Mouse (Mus musculus) CH12.LX (cell line): ENCODE data around the gene Zdhhc4. TPM values are rescaled to one million over a fixed set of nuclear protein-coding genes. Genes with fewer than 3 reads are reported as not detected.

Experiments used
- DNase-seq: peaks from one replicate; pipeline ENCODE4 v3.0.0-alpha.2; 2013; ENCODE audit errors: extremely low read depth
- H3K27ac ChIP-seq: 2 replicates; pipeline ENCODE4 v1.5.1; 2012; ENCODE audit warnings: low read depth, mild to moderate bottlenecking, control low read depth, moderate library complexity; ENCODE audit not compliant: insufficient read depth
- H3K27me3 ChIP-seq: replicated peaks from 2 replicates; pipeline ENCODE3; 2012; ENCODE audit warnings: inconsistent platforms
- H3K36me3 ChIP-seq, 2 experiments: replicated peaks in 1 of 2; 2 replicates each; pipeline versions ENCODE3 to v1.6.1; 2012; ENCODE audit warnings: inconsistent platforms in 1 of 2, low read length in 1 of 2, mild to moderate bottlenecking in 1 of 2, mixed read lengths in 1 of 2, moderate library complexity in 1 of 2; ENCODE audit not compliant: control insufficient read depth in 1 of 2, insufficient read depth in 1 of 2
- H3K4me1 ChIP-seq, 2 experiments: 2 replicates each; pipeline ENCODE4 v1.6.1; 2012; ENCODE audit warnings: inconsistent platforms in 1 of 2, moderate library complexity in 1 of 2; ENCODE audit not compliant: insufficient read depth in 2 of 2, control insufficient read depth in 1 of 2
- H3K4me2 ChIP-seq: 2 replicates; pipeline ENCODE4 v1.6.1; 2012; ENCODE audit warnings: low read depth, mild to moderate bottlenecking, control low read depth; ENCODE audit not compliant: poor library complexity, insufficient read depth, severe bottlenecking
- H3K4me3 ChIP-seq, 3 experiments: fragments of 150-350 bp in 1 of 3; sonication (generic) in 1 of 3; replicated peaks in 1 of 3; 2 replicates each; pipeline versions ENCODE3 to v1.5.1; 2011 to 2012; ENCODE audit warnings: low read depth in 2 of 3, low read length in 2 of 3, mild to moderate bottlenecking in 2 of 3, moderate library complexity in 2 of 3, control low read depth in 1 of 3, improper control_type of control experiment in 1 of 3, inconsistent platforms in 1 of 3, mixed read lengths in 1 of 3; ENCODE audit not compliant: poor library complexity in 1 of 3
- H3K79me2 ChIP-seq: replicated peaks from 2 replicates; pipeline ENCODE4 v1.6.1; 2012; ENCODE audit warnings: mild to moderate bottlenecking, moderate library complexity; ENCODE audit not compliant: control insufficient read depth, poor library complexity, insufficient read depth, severe bottlenecking; ENCODE audit errors: extremely low read depth
- H3K9ac ChIP-seq: 2 replicates; pipeline ENCODE4 v1.6.1; 2012; ENCODE audit warnings: low read depth, mild to moderate bottlenecking, control low read depth, moderate library complexity; ENCODE audit not compliant: insufficient read depth
- H3K9me3 ChIP-seq: replicated peaks from 2 replicates; pipeline ENCODE3; 2012; ENCODE audit warnings: low read length, inconsistent platforms, mixed read lengths
- BHLHE40 ChIP-seq: IDR thresholded peaks from 2 replicates; pipeline ENCODE4 v1.6.1; 2011; ENCODE audit warnings: mild to moderate bottlenecking, low read depth, low read length, improper control_type of control experiment
- CTCF ChIP-seq, 2 experiments: IDR thresholded peaks in 1 of 2; conservative IDR thresholded peaks in 1 of 2; 2 replicates each; pipeline ENCODE4 v1.5.1; 2011 to 2012; ENCODE audit warnings: low read depth in 2 of 2, low read length in 2 of 2, improper control_type of control experiment in 1 of 2, inconsistent platforms in 1 of 2, mild to moderate bottlenecking in 1 of 2, moderate library complexity in 1 of 2
- ETS1 ChIP-seq: conservative IDR thresholded peaks from 2 replicates; pipeline ENCODE4 v1.6.1; 2012; ENCODE audit warnings: low read depth, mild to moderate bottlenecking, inconsistent platforms, low read length, improper control_type of control experiment, moderate library complexity
- KAT2A ChIP-seq: IDR thresholded peaks from 2 replicates; pipeline ENCODE4 v1.6.1; 2012; ENCODE audit warnings: low read length, improper control_type of control experiment, inconsistent platforms; ENCODE audit not compliant: insufficient replicate concordance
- MEF2A ChIP-seq: IDR thresholded peaks from 2 replicates; pipeline ENCODE4 v1.6.1; 2014; ENCODE audit warnings: low read depth, mild to moderate bottlenecking, inconsistent platforms, low read length, improper control_type of control experiment, borderline replicate concordance
- NELFE ChIP-seq: IDR thresholded peaks from 2 replicates; pipeline ENCODE4 v1.6.1; 2011; ENCODE audit warnings: low read depth, low read length, improper control_type of control experiment
- RAD21 ChIP-seq: IDR thresholded peaks from 2 replicates; pipeline ENCODE4 v1.6.1; 2011; ENCODE audit warnings: low read depth, mild to moderate bottlenecking, low read length, improper control_type of control experiment, moderate library complexity
- SMC3 ChIP-seq: IDR thresholded peaks from 2 replicates; pipeline ENCODE4 v1.6.1; 2011; ENCODE audit warnings: low read depth, low read length, improper control_type of control experiment
- TCF12 ChIP-seq: IDR thresholded peaks from 2 replicates; pipeline ENCODE4 v1.6.1; 2014; ENCODE audit warnings: low read depth, mild to moderate bottlenecking, inconsistent platforms, low read length, improper control_type of control experiment
- dilution Hi-C: fragments of 300-500 bp; cut with MboI; formaldehyde crosslinking; loops from 2 replicates; pipeline ENCODE4 v1.14.3; 2020; ENCODE audit warnings: low sequenced_read_pairs; ENCODE audit not compliant: extremely low pct_unique_long_range_greater_than_20kb, extremely low pct_ligation_motif_present
- in situ Hi-C: fragments of 300-500 bp; cut with MboI; formaldehyde crosslinking; loops from 3 replicates; pipeline ENCODE4 v1.14.3; 2019; ENCODE audit warnings: low sequenced_read_pairs, low pct_ligation_motif_present, low pct_unique_long_range_greater_than_20kb, mixed read lengths
- polyA plus RNA-seq: library from polyadenylated mRNA; unstranded; fragments of >175 nt; gene quantifications from 2 replicates; pipeline ENCODE4 v1.2.1, GENCODE M21; 2012; ENCODE audit warnings: low read depth; ENCODE audit not compliant: insufficient read length
- total RNA-seq, 2 experiments: library from RNA; depleted of rRNA; stranded (reverse); fragments of 300-350 nt in 1 of 2; fragments of >200 nt in 1 of 2; gene quantifications; 2 replicates each; pipeline ENCODE4 v1.2.3; 2012 to 2014

The Zdhhc4 gene
- total and polyA plus RNA-seq, 3 experiments, result 16.3 to 51.5 (median 19.9) TPM

DNA sequence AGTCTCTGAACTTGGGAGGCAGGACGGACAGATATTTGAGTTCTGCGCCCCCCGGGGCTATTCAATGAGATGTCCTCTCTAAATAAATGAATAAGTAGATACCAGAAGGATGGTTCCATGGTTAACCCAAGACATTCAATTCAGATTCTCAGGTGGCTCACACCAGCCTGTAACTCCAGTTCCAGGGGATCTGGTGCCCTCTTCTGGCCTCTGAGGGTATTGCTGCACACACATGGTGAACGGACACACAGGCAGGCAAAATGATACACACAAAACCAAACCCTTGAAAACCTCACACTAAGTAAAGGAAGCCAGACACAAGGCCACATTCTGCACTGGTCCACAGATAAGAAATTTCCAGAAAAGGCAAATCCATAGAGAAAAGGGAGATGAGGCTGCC is 29.4 kb downstream of the Zdhhc4 start:
- H3K9ac ChIP-seq, result no peak overlapping the region
- no peaks in the 10 kb centered on the region for H3K27me3 ChIP-seq
- no peak overlapping the region for H3K4me2 ChIP-seq
- peaks cover 4% of the 10 kb centered on the region for H3K9me3 ChIP-seq
- in situ Hi-C loops (loop anchor here (25.0 kb wide), 1 partner anchor 362 kb away; no protein-coding TSS in a partner anchor), dilution Hi-C loops (no loop called here)
- H3K4me3 ChIP-seq, result no peak overlapping the region
- TF ChIP-seq TCF12, result no peak
- TF ChIP-seq SMC3, result peak; percentile 44
- TF ChIP-seq CTCF (conservative IDR thresholded peaks at IDR 0.05 in 1 of 2, IDR thresholded peaks at IDR 0.05 in 1 of 2; ENCODE audit: low read depth in 2 of 2, low read length in 2 of 2), result peak; percentile 66 to 73
- no peak for TF ChIP-seq MEF2A
- peak; percentile 49 for TF ChIP-seq RAD21
- no peak overlapping the region for H3K27ac ChIP-seq
- peaks cover 46 to 88% of the 10 kb centered on the region in 2 experiments for H3K36me3 ChIP-seq
- peak; percentile 39 for DNase-seq
- no peaks in the 10 kb centered on the region; the same call in none of the 2 replicates for H3K79me2 ChIP-seq
- peaks cover 0 to 5% of the 10 kb centered on the region in 2 experiments; a peak in 3 of 4 replicates for H3K4me1 ChIP-seq

DNA sequence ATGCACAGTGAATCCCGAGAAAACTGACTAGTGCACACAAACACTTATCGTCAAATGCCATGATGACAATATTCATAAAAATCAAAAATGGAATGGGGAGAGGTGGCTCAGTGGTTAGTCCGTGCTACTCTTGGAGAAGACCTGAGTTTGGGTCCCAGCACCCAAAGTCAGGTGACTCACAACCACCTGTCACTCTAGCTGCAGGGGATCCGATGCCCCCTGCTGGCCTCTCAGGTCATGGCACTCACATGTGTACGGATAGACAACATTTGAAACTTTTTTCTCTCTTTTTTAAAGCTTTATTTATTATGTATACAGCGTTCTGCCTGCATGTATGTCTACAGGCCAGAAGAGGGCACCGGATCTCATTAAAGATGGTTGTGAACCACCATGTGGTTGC is 30.7 kb downstream of the Zdhhc4 start:
- in situ Hi-C loops (loop anchor here (25.0 kb wide), 1 partner anchor 361 kb away; no protein-coding TSS in a partner anchor), dilution Hi-C loops (no loop called here)
- 0 out of 2 replicates have a peak, but pooled peaks have one; percentile 14 for TF ChIP-seq BHLHE40
- TF ChIP-seq ETS1, result no peak
- TF ChIP-seq CTCF (conservative IDR thresholded peaks at IDR 0.05 in 1 of 2, IDR thresholded peaks at IDR 0.05 in 1 of 2; ENCODE audit: low read depth in 2 of 2, low read length in 2 of 2), result peak; percentile 37 to 42
- H3K9me3 ChIP-seq, result peaks cover 9% of the 10 kb centered on the region
- no peaks in the 10 kb centered on the region; the same call in 1 of the 2 replicates for H3K79me2 ChIP-seq
- no peak overlapping the region for H3K27ac ChIP-seq
- H3K4me1 ChIP-seq, result no peaks in the 10 kb centered on the region; a peak in 1 of 4 replicates
- no peak overlapping the region for H3K4me3 ChIP-seq
- H3K27me3 ChIP-seq, result no peaks in the 10 kb centered on the region
- H3K36me3 ChIP-seq, result peaks cover 37 to 84% of the 10 kb centered on the region in 2 experiments
- DNase-seq, result no peak
- H3K9ac ChIP-seq, result no peak overlapping the region
- H3K4me2 ChIP-seq, result no peak overlapping the region

DNA sequence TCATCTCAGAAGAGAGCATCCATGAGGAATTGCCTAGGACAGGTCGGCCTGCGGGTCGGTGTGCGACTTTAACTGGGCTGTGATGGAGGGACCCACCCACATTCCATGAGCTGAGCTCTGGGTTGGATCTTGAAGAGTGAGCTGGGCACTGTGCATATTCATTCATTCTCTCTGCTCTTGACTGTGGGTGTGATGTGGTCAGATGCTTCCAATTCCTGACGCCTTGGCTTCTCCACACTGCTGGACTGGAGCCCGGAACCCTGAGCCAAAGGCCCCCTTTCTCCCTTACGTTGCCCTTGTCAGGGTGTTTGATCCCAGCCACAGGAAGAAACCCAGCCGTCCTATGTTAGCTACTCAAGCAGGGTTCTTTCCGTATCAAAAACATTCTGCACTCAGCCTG is 31.1 kb downstream of the Zdhhc4 start:
- TF ChIP-seq KAT2A (no peak), NELFE (no peak), BHLHE40 (no peak)
- in situ Hi-C loops (loop anchor here (25.0 kb wide), 1 partner anchor 361 kb away; no protein-coding TSS in a partner anchor), dilution Hi-C loops (no loop called here)

More for the DNA sequence above, 31.1 kb downstream of the Zdhhc4 start:
- DNase-seq, result no peak
- Histone ChIP-seq H3K9ac (no peak overlapping the region), H3K9me3 (peaks cover 10% of the 10 kb centered on the region), H3K4me1 (no peaks in the 10 kb centered on the region; a peak in 1 of 4 replicates), H3K4me3 (no peak overlapping the region), H3K4me2 (no peak overlapping the region), H3K36me3 (peaks cover 33 to 81% of the 10 kb centered on the region in 2 experiments), H3K27me3 (no peaks in the 10 kb centered on the region), H3K27ac (no peak overlapping the region), H3K79me2 (no peaks in the 10 kb centered on the region; the same call in 1 of the 2 replicates)
